21 mouse cellular contexts compared by ENCODE assay signal in genomic region chr5:125634666-125635065, GRCm38 (mm10).
DNase-seq lines count a peak whose midpoint lies in the region; ATAC-seq and TF ChIP-seq lines count a peak whose summit lies in the region.
"Had no signal": no experiment of that assay in that cellular context is flagged by ENCODE, and none has a peak within 500 bp of the region (broad histone marks: within the 10 kb centered on the region; RNA-seq: fewer than 3 reads in every experiment).

No protein-coding gene starts in this region.

- TF ChIP-seq CTCF in layer of hippocampus, adult 2 months (conservative IDR thresholded peaks at IDR 0.05): peak; percentile 61
- 0 out of 2 replicates have a peak, but pooled peaks have one; percentile 8 for TF ChIP-seq CTCF in lung, embryonic 14.5 days (IDR thresholded peaks at IDR 0.05; ENCODE audit: low read depth)
- 0 out of 2 replicates have a peak, but pooled peaks have one; percentile 8 for TF ChIP-seq CTCF in cortical plate, adult 2 months (IDR thresholded peaks at IDR 0.05; ENCODE audit: extremely low read depth, insufficient read depth, low read length)

- no peaks in the 10 kb centered on the region for H3K27me3 ChIP-seq in lung, embryonic 14.5 days (ENCODE audit: insufficient read depth, low read length)
- H3K27me3 ChIP-seq in hindbrain, embryonic 13.5 days: no peaks in the 10 kb centered on the region
- H3K27me3 ChIP-seq: forebrain, embryonic 13.5 days; heart, embryonic 12.5 days had no signal

- DNase-seq in layer of hippocampus, adult 2 months (ENCODE audit: low spot score in 2 of 2): no peak
- no peak for DNase-seq in layer of hippocampus, postnatal 10 days (ENCODE audit: low spot score in 2 of 2)
- DNase-seq in lung, embryonic 14.5 days: no peak
- DNase-seq in lung, postnatal 10 days: no peak
- DNase-seq in ES-CJ7 (ENCODE audit: low read depth, low spot score): peak; percentile 21
- no peak for DNase-seq in gastrocnemius, postnatal 4 days (ENCODE audit: low spot score in 2 of 2)
- DNase-seq: adrenal gland, postnatal 14 days; B cell, adult 2 months; cerebellum, adult 11-12 months; cerebellum, adult 9-10 months; cerebellum, postnatal 25 days; forebrain, postnatal 0 days; gastrocnemius, postnatal 14 days had no signal

- no peaks in the 10 kb centered on the region for H3K9me3 ChIP-seq in lung, embryonic 14.5 days (ENCODE audit: low read depth, low read length)
- no peaks in the 10 kb centered on the region for H3K9me3 ChIP-seq in hindbrain, embryonic 13.5 days

- no peak overlapping the region for H3K4me2 ChIP-seq in lung, embryonic 14.5 days
- H3K4me2 ChIP-seq in hindbrain, embryonic 13.5 days: no peak overlapping the region
- H3K4me2 ChIP-seq: forebrain, embryonic 13.5 days; heart, embryonic 12.5 days had no signal

- TF ChIP-seq POLR2A in cortical plate, adult 2 months (IDR thresholded peaks at IDR 0.05; ENCODE audit: extremely low read depth, insufficient read depth, low read length): no peak

- no peaks in the 10 kb centered on the region for H3K36me3 ChIP-seq in lung, embryonic 14.5 days (ENCODE audit: insufficient read depth)
- no peaks in the 10 kb centered on the region for H3K36me3 ChIP-seq in hindbrain, embryonic 13.5 days
- H3K36me3 ChIP-seq: G1E; heart, embryonic 12.5 days had no signal

- H3K9ac ChIP-seq in lung, embryonic 14.5 days: no peak overlapping the region
- no peak overlapping the region for H3K9ac ChIP-seq in hindbrain, embryonic 13.5 days
- H3K9ac ChIP-seq: forebrain, embryonic 13.5 days; forebrain, postnatal 0 days; heart, embryonic 12.5 days had no signal

- no peaks in the 10 kb centered on the region for H3K4me1 ChIP-seq in lung, embryonic 14.5 days (ENCODE audit: insufficient read depth)
- H3K4me1 ChIP-seq in cortical plate, adult 2 months (ENCODE audit: control insufficient read depth, insufficient read depth, low read length): peaks cover 9% of the 10 kb centered on the region
- H3K4me1 ChIP-seq in hindbrain, embryonic 13.5 days (replicated peaks): no peaks in the 10 kb centered on the region
- H3K4me1 ChIP-seq: forebrain, embryonic 13.5 days; heart, embryonic 12.5 days had no signal

- no peak overlapping the region for H3K27ac ChIP-seq in layer of hippocampus, adult 2 months
- H3K27ac ChIP-seq in lung, embryonic 14.5 days (ENCODE audit: low read depth): no peak overlapping the region
- no peak overlapping the region for H3K27ac ChIP-seq in cortical plate, adult 2 months (ENCODE audit: insufficient read depth, low read length)
- H3K27ac ChIP-seq in hindbrain, embryonic 13.5 days: no peak overlapping the region
- H3K27ac ChIP-seq: forebrain, embryonic 13.5 days had no signal

- WGBS in lung, embryonic 14.5 days: 76% methylated on average over 6 of the region's 6 CpGs
- 79% methylated on average over 6 of the region's 6 CpGs for WGBS in hindbrain, embryonic 13.5 days

- no peak overlapping the region for H3K4me3 ChIP-seq in layer of hippocampus, adult 2 months
- H3K4me3 ChIP-seq in lung, embryonic 14.5 days (ENCODE audit: low read depth, low read length): no peak overlapping the region
- no peak overlapping the region for H3K4me3 ChIP-seq in cortical plate, adult 2 months (ENCODE audit: insufficient read depth, low read length)
- H3K4me3 ChIP-seq in hindbrain, embryonic 13.5 days: no peak overlapping the region
- H3K4me3 ChIP-seq: forebrain, embryonic 13.5 days; heart, embryonic 12.5 days had no signal

- no peak for ATAC-seq in lung, embryonic 14.5 days (ENCODE audit: insufficient read depth)
- no peak for ATAC-seq in hindbrain, embryonic 13.5 days (ENCODE audit: low FRiP score)
- ATAC-seq: activated CD4-positive, CD25-positive, alpha-beta regulatory T cell, adult 4 months; CD4-positive, CD25-positive, alpha-beta regulatory T cell, adult 4 months; forebrain, embryonic 13.5 days; forebrain, postnatal 0 days; hindbrain, embryonic 16.5 days had no signal

Comparison
In these comparisons a context has a peak if more than half of its experiments do, and no peak if none do; other contexts are left out.
1. CTCF ChIP-seq: peak in every context shown above with its lines; median percentile 61 in layer of hippocampus, adult 2 months; 8 in lung, embryonic 14.5 days; 8 in cortical plate, adult 2 months.